Mouse (Mus musculus): ENCODE results near the gene Nek6. TPM values are rescaled to one million over a fixed set of nuclear protein-coding genes. Genes with fewer than 3 reads are reported as not detected.

Gene Nek6
- total and polyA plus RNA-seq, 3 experiments = 3.7 to 5.4 TPM; not detected in 1

DNA sequence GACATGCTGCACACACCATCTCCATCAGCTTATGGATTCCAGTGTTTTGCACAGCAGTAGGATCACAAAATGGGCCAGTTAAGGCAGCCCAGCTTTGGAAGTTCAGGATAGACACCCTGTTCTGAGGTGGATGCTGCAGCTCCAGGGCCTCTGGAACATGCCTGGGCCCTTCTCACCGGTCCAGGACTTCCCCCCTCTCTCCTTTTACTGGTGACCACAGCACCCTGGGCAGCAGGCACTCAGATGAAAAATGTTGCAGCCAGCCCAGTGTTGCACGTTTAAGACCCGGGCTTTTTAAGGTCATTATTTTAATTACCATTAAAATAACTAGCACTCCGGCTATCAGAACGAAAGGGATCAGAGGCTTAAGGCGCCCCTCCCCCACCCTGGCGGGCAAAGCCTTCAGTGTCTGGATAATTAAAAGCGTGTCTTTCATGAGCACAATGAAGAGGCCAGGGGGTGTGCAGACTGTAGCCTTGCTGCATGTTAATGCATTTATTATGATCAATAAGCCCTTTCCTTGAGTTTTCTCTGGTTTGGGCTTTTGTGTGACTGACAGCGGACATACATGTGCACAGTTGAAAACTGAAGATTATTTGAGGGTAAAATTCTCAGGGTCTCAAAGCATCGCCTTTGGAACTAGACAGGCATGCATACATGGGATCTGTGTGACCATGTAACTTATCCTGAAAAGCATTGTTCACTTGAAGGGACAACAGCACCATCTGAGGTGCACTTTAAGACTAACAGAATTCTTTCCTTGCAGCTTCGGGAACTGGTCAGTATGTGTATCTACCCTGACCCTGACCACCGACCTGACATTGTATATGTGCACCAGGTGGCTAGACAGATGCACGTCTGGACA is 73.3 kb downstream of the Nek6 start (continued):
- TF ChIP-seq UBTF (IDR thresholded peaks at IDR 0.05; ENCODE audit: borderline replicate concordance, insufficient read depth, low read depth, low read length) (no peak), SMC3 (IDR thresholded peaks at IDR 0.05; ENCODE audit: low read depth, low read length) (no peak)

DNA sequence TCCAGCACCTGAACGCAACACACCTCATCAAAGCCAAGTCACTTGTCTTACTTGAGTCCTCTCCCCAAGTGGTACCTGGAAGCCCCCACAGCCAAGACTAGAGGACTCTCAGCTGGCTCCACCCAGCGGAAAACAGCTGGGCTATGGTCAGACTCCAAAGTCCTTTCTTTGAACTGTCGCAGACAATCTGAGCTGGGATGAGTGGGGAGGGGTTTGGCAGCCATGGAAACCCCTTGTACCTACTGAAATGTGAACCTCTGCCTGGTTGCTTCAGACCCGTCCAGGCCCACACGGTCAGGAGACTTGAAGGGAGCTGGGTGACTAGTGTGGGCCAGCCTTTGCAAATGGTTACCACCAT is 73.9 kb downstream of the Nek6 start:
- Histone ChIP-seq H3K4me1 (ENCODE audit: control insufficient read depth in 1 of 2, insufficient read depth in 2 of 2, low read length in 2 of 2) (no peaks in the 10 kb centered on the region), H3K27me3 (ENCODE audit: control insufficient read depth in 1 of 2, insufficient read depth in 2 of 2, low read length in 2 of 2) (no peaks in the 10 kb centered on the region), H3K9ac (ENCODE audit: control insufficient read depth, low read depth, low read length, poor library complexity, severe bottlenecking) (no peak overlapping the region), H3K9me3 (replicated peaks; ENCODE audit: insufficient read depth, low read length) (no peaks in the 10 kb centered on the region), H3K4me3 (ENCODE audit: control insufficient read depth in 1 of 2, insufficient read depth in 1 of 2, low read depth in 2 of 2, low read length in 2 of 2) (no peak overlapping the region), H3K36me3 (ENCODE audit: control insufficient read depth in 1 of 2, insufficient read depth in 2 of 2, low read length in 2 of 2) (peaks cover 0 to 7% of the 10 kb centered on the region in 2 experiments; a peak in 2 of 4 replicates), H3K79me2 (ENCODE audit: control insufficient read depth, insufficient read depth, low read length, poor library complexity) (no peaks in the 10 kb centered on the region), H3K27ac (ENCODE audit: control insufficient read depth, low read depth, low read length) (no peak overlapping the region)
- TF ChIP-seq MAFK (IDR thresholded peaks at IDR 0.05; ENCODE audit: borderline replicate concordance, low read depth, low read length) = no peak
- no peak for TF ChIP-seq TAL1 (IDR thresholded peaks at IDR 0.05; ENCODE audit: low read length)
- TF ChIP-seq SMC3 (IDR thresholded peaks at IDR 0.05; ENCODE audit: low read depth, low read length) = no peak
- no peak for TF ChIP-seq TBP (IDR thresholded peaks at IDR 0.05; ENCODE audit: low read depth, low read length)
- TF ChIP-seq MYB (IDR thresholded peaks at IDR 0.05; ENCODE audit: low read depth, low read length) = no peak
- no peak for TF ChIP-seq GATA1 (IDR thresholded peaks at IDR 0.05; ENCODE audit: low read depth, low read length)
- DNase-seq (ENCODE audit: low read depth, low spot score) = no peak

DNA sequence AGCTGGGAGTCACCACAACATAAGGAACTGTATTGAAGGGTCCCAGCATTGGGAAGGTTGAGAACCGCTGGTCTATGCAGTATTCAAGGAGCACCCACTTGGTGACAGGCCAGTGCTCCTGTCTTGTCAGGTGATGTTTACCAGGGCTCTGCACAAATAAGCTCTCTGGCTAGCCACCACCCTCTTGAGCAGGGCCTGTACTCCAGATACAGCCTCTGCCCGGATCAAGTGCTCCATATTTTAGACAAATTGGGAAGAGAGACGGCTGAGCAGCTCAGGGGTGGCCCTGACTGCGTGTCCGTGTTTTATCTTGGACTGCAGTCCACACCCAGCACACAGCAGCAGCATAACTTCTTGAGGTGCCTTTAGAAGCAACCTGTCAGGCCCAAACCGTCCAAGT is 75.3 kb downstream of the Nek6 start:
- Histone ChIP-seq H3K4me1 (ENCODE audit: control insufficient read depth in 1 of 2, insufficient read depth in 2 of 2, low read length in 2 of 2) (peaks cover 0 to 1% of the 10 kb centered on the region in 2 experiments; a peak in 2 of 4 replicates), H3K36me3 (ENCODE audit: control insufficient read depth in 1 of 2, insufficient read depth in 2 of 2, low read length in 2 of 2) (peaks cover 0 to 11% of the 10 kb centered on the region in 2 experiments; a peak in 3 of 4 replicates), H3K27ac (ENCODE audit: control insufficient read depth, low read depth, low read length) (no peak overlapping the region), H3K4me3 (ENCODE audit: control insufficient read depth in 1 of 2, insufficient read depth in 1 of 2, low read depth in 2 of 2, low read length in 2 of 2) (no peak overlapping the region), H3K27me3 (ENCODE audit: control insufficient read depth in 1 of 2, insufficient read depth in 2 of 2, low read length in 2 of 2) (no peaks in the 10 kb centered on the region), H3K9ac (ENCODE audit: control insufficient read depth, low read depth, low read length, poor library complexity, severe bottlenecking) (no peak overlapping the region), H3K79me2 (ENCODE audit: control insufficient read depth, insufficient read depth, low read length, poor library complexity) (no peaks in the 10 kb centered on the region), H3K9me3 (replicated peaks; ENCODE audit: insufficient read depth, low read length) (no peaks in the 10 kb centered on the region)
- TF ChIP-seq ETS1 (IDR thresholded peaks at IDR 0.05; ENCODE audit: low read depth, low read length) = no peak
- TF ChIP-seq RCOR1 (IDR thresholded peaks at IDR 0.05; ENCODE audit: low read depth, low read length) = no peak
- TF ChIP-seq MAX (IDR thresholded peaks at IDR 0.05; ENCODE audit: low read length) = no peak
- no peak for TF ChIP-seq SMC3 (IDR thresholded peaks at IDR 0.05; ENCODE audit: low read depth, low read length)
- TF ChIP-seq MAZ (IDR thresholded peaks at IDR 0.05; ENCODE audit: low read depth, low read length) = no peak
- no peak for TF ChIP-seq HCFC1 (IDR thresholded peaks at IDR 0.05; ENCODE audit: low read depth, low read length)
- TF ChIP-seq SIN3A (IDR thresholded peaks at IDR 0.05; ENCODE audit: low read length) = no peak
- TF ChIP-seq MEF2A (IDR thresholded peaks at IDR 0.05; ENCODE audit: extremely low read depth, insufficient replicate concordance, low read depth, low read length, poor library complexity, severe bottlenecking) = no peak
- no peak for TF ChIP-seq ELF1 (IDR thresholded peaks at IDR 0.05; ENCODE audit: low read depth, low read length)
- no peak for TF ChIP-seq MYB (IDR thresholded peaks at IDR 0.05; ENCODE audit: low read depth, low read length)
- no peak for DNase-seq (ENCODE audit: low read depth, low spot score)

Measured in MEL (cell line).